Mouse (Mus musculus): ENCODE data around the gene Cul4a.

DNA sequence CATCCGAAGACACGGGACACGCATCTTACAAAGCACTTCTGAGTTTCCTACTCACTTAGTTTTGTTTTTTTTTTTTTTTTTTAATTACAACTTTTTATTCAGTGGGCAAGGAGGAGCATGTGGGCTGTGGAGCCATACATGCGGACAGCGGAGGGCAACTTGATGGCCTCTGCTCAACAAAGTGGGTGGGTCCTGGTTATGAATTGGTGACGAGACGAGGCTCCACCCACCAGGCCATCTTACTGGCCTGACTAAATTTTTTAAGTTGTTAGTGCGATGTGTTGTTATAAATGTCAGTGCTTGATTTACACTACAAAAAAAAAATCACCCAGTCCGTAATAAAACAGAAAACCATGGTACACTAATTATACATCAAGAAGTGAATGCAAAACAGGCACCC is 75.0 kb downstream of the Cul4a start:
- no peak for TF ChIP-seq TAL1 (IDR thresholded peaks at IDR 0.05; ENCODE audit: low read length)
- TF ChIP-seq GATA1 (IDR thresholded peaks at IDR 0.05; ENCODE audit: low read length), result no peak

Data from erythroblast, embryonic 14.5 days (primary cell).